Mouse (Mus musculus) ZHBTc4 (cell line): ENCODE measurements around the gene Mast4.

Experiments used
- DNase-seq: peaks from one replicate; pipeline ENCODE4 v3.0.0-alpha.2; 2011; ENCODE audit warnings: low read depth, low spot score

Gene Mast4

DNA sequence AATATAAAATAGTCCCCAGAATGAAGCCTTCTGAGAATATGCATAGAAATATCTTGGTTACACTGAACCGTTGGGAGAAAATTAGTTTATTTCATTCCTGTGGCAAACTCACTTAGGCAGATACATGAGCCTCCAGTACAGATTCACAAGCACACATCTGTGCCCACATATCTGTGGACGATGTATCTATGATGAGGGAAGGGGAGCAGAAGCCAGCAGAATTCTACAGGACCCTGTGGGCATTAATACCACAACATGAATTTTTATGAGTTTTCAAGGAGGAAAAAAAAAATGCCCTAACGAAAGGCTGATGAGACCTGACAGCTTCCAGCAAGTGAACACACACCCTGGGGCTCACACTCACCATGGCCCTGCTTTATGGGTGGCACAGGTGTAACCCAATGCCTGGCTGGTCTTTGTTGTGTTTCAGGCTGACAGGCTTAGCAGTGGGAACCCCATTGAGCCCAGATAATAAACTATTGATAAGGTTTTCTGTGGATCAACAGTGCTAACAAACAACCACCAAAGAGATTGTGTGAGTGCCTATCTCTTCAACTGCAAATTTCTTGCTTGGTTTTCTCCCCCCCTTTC lies 17.4 kb downstream of the Mast4 start:
- DNase-seq = no peak

- DNase-seq = no peak
Measured at GRCm38 (mm10) chr13:103315113-103315708, 19.1 kb downstream of the Mast4 start.

DNA sequence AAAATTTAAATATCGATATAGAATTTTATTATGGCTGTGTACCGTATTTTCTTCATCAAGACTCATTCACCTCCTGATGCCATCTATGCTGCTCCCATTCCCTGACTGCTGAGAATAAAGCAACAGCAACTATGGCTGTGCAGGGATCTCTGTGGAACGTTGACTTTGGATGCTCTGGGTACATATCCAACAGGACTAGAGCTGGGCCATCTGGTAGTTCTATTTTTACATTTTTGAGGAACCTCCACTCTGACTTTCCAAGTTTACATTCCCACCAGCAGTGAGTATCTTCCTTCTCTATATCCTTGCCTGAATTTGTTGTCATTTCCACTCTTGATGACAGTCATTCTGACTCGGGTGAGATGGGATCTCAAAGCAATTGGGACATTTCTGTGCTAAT lies 26.0 kb downstream of the Mast4 start:
- DNase-seq = no peak

DNA sequence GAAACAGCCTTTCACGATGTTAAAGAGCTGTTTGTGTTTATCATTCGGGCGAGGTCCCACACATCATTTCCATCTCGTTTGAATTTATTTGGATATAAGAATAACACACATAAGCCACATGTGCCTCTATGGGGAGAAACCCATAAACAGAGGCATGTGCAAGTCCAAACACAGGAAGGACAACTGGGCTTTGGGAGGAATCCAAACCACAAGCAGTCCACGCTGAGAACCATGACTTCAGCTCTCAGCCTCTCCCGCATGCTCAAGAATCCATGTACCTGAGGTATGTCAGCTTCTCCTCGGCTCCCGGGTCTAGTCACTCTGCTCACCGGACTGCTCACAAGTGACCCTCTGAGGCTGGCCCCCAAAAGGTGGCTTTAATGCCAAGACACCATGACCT lies 30.5 kb downstream of the Mast4 start:
- DNase-seq = no peak

DNA sequence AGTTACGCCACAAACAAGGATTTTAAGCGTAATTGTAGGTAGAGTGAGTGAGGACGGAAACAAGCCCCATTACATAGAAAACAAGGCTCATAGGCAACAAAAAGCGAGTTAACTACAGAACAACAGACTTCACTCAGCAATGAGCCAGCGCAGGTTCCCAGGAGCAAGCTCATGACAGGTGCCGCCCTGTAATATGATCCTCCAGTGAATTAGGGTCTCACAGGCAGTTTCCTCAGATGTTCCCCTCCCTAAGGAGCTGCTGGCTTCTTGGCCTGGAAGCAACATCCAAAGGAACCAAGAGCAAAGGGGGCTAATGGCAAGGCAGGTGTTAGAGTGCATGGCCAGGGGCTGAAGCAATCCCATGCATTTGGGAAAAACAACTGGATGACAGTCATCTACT lies 31.8 kb downstream of the Mast4 start:
- DNase-seq = peak; percentile 22

DNA sequence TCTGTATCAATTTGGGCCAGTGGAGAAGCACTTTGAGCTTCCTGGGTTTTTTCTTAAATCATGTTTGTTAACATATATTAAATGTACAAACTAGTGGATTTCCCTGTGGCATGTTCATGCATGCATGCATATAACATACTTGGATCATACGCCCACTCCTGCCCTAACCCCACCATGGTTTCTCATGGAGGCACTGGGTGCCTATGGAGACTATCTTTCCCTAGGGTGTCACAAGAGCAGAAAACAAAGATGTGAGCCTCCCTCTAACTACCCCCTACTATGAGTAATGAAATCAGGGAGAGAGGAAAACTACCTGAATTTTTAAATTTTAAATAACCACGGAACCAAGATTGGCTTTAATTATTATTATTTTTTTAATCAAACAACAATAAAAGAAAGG lies 32.2 kb downstream of the Mast4 start:
- DNase-seq = no peak

- no peak for DNase-seq
Measured at GRCm38 (mm10) chr13:103294424-103294823, 39.9 kb downstream of the Mast4 start.

GRCm38 (mm10) chr13:103293121-103293520 lies 41.2 kb downstream of the Mast4 start:
- DNase-seq = no peak

- no peak for DNase-seq
Measured at GRCm38 (mm10) chr13:103291098-103291497, 43.2 kb downstream of the Mast4 start.

DNA sequence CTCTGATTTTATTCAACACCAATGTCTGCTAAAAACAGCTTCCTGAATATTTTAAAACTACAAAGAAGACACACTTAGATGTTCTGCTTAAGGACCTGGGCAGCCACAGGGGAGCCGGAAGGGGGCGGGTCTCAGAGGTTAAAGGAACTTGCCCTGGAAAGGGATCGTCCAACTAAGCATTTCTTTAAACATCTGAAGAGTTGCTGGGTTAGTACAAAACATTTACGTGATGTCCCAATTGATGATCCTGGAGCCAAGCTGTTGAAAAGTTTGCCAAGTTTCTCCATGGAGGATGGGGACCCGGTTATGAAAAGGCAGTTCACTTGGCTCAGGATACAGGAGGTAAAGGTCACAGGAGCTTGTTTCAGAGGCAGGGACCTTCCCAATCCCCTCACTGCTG lies 48.5 kb downstream of the Mast4 start:
- no peak for DNase-seq

- DNase-seq = no peak
Measured at GRCm38 (mm10) chr13:103285036-103285435, 49.3 kb downstream of the Mast4 start.

DNA sequence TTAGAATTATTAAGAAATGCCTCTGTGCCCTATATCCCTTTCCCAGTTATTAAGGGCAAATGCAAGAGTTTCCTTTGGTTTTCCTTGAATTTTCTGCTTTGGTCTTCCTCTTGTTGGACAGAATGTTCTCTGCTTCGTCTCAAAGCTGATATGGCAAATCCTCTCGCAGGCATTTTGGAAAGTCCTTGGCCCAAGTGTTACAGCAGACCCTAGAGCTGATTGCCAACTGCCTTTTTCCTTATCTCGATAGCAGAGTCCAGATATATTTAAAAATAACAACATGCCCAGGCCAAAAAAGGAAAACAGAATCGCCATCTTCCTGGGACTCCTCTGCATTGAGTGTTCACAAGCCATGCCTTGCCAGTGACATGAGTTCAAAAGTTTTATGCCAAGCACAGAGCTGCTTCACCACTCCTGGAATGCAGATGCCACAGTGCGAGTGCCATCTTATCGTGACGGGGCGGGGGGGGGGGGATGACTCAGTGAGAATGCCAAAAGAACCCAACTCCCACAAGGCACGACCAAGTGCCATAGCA lies 63.4 kb downstream of the Mast4 start:
- no peak for DNase-seq

DNA sequence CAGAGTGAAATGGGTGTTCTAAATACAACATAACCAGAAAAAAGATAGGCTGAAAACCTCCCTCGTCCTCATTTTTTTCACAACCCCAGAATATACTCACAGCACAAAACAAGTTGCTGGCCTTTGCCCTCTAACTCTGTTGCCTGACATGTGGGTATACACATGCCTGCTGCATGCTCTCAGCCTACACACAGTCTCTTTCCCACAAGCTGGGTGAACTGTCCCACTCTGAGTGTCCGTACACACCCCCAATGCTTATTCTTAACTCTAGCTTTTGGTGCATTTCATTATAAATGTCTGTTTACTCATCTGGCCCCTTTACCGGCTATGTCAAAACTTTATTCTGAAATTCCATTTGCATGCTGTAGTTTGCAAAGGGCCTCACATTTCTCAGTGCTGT lies 71.6 kb downstream of the Mast4 start:
- no peak for DNase-seq

- DNase-seq = no peak
Measured at GRCm38 (mm10) chr13:103262061-103262460, 72.2 kb downstream of the Mast4 start.

- DNase-seq = no peak
Measured at GRCm38 (mm10) chr13:103260414-103260813, 73.9 kb downstream of the Mast4 start.

GRCm38 (mm10) chr13:103258106-103258505 lies 76.2 kb downstream of the Mast4 start:
- DNase-seq = no peak

- no peak for DNase-seq
Measured at GRCm38 (mm10) chr13:103254861-103255260, 79.4 kb downstream of the Mast4 start.

- no peak for DNase-seq
Measured at GRCm38 (mm10) chr13:103253077-103253476, 81.2 kb downstream of the Mast4 start.

GRCm38 (mm10) chr13:103248102-103249054 lies 85.9 kb downstream of the Mast4 start:
- no peak for DNase-seq

GRCm38 (mm10) chr13:103246973-103247718 lies 87.2 kb downstream of the Mast4 start:
- no peak for DNase-seq

- no peak for DNase-seq
Measured at GRCm38 (mm10) chr13:103245431-103245830, 88.9 kb downstream of the Mast4 start.

GRCm38 (mm10) chr13:103244053-103244452 lies 90.2 kb downstream of the Mast4 start:
- DNase-seq = no peak
